Comparison of ENCODE assay signal across 13 mouse cellular contexts in the genomic region with DNA sequence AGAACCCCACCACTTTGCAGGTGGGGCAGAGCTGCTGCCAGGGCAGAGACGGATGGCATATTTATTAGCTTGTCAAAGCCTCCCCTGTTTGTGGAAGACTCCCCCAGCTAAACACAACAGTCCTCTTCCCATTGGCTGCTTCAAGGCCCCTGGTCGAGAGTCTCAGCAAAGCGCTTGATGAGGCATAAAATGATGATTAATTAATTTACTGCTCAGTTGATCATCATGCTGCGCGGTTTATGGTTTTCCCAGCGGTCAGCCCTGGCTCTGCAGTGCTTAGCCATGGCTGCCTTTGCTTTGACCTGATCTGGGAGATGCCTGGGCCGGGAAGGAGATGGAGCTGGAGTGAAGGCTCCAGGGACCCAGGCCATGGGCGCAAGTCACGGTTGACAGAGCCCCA.
A peak's percentile ranks its signal among the peaks of the same experiment; 100 is the strongest.
DNase-seq lines count a peak whose midpoint lies in the region; ATAC-seq and TF ChIP-seq lines count a peak whose summit lies in the region.
"Had no signal": no experiment of that assay in that cellular context is flagged by ENCODE, and none has a peak within 500 bp of the region (broad histone marks: within the 10 kb centered on the region; RNA-seq: fewer than 3 reads in every experiment).

No protein-coding gene starts in this region.

- H3K9me3 ChIP-seq in kidney, postnatal 0 days (replicated peaks; ENCODE audit: low read length) = no peaks in the 10 kb centered on the region
- H3K9me3 ChIP-seq in hindbrain, embryonic 13.5 days = no peaks in the 10 kb centered on the region
- no peaks in the 10 kb centered on the region for H3K9me3 ChIP-seq in neural tube, embryonic 15.5 days (replicated peaks)
- H3K9me3 ChIP-seq: embryonic facial prominence, embryonic 10.5 days; lung, embryonic 15.5 days had no signal

- no peak overlapping the region for H3K27ac ChIP-seq in kidney, postnatal 0 days
- no peak overlapping the region for H3K27ac ChIP-seq in hindbrain, embryonic 13.5 days
- no peak overlapping the region for H3K27ac ChIP-seq in neural tube, embryonic 15.5 days (replicated peaks)
- H3K27ac ChIP-seq: embryonic facial prominence, embryonic 10.5 days; lung, embryonic 15.5 days had no signal

- ATAC-seq in kidney, postnatal 0 days (replicated peaks; ENCODE audit: low FRiP score, low read depth) = peak; percentile 84
- ATAC-seq in hindbrain, embryonic 13.5 days (ENCODE audit: low FRiP score) = peak; percentile 95
- peak; percentile 63 for ATAC-seq in neural tube, embryonic 15.5 days (ENCODE audit: low FRiP score)

- H3K4me1 ChIP-seq in kidney, postnatal 0 days (replicated peaks; ENCODE audit: insufficient read depth, low read length) = no peaks in the 10 kb centered on the region
- peaks cover 15% of the 10 kb centered on the region for H3K4me1 ChIP-seq in hindbrain, embryonic 13.5 days (replicated peaks)
- H3K4me1 ChIP-seq in neural tube, embryonic 15.5 days = peaks cover 9% of the 10 kb centered on the region
- H3K4me1 ChIP-seq: lung, embryonic 15.5 days; megakaryocyte, embryonic 14.5 days had no signal

- peak; percentile 25; the same call in 1 of the 2 replicates for TF ChIP-seq CTCF in kidney, postnatal 0 days (IDR thresholded peaks at IDR 0.05; ENCODE audit: low read depth)

- peak; percentile 58 for DNase-seq in kidney, postnatal 0 days (ENCODE audit: low spot score)
- DNase-seq in kidney, postnatal 36 days = no peak
- peak; percentile 56 for DNase-seq in embryo, embryonic 10.5 days (ENCODE audit: low spot score)
- DNase-seq in frontal cortex, adult 2 months (ENCODE audit: extremely low spot score in 1 of 2, low spot score in 1 of 2) = no peak
- DNase-seq in right cerebral cortex, postnatal 10 days (ENCODE audit: low spot score in 2 of 2) = no peak
- DNase-seq: adrenal gland, adult 8-10 months; liver had no signal

- no peak overlapping the region for H3K4me3 ChIP-seq in kidney, postnatal 0 days (replicated peaks; ENCODE audit: low read depth, low read length)
- H3K4me3 ChIP-seq in hindbrain, embryonic 13.5 days = no peak overlapping the region
- H3K4me3 ChIP-seq in neural tube, embryonic 15.5 days (replicated peaks) = no peak overlapping the region
- H3K4me3 ChIP-seq: embryonic facial prominence, embryonic 10.5 days; lung, embryonic 15.5 days had no signal

- H3K4me2 ChIP-seq in kidney, postnatal 0 days (ENCODE audit: low read length) = no peak overlapping the region
- H3K4me2 ChIP-seq in hindbrain, embryonic 13.5 days = no peak overlapping the region
- no peak overlapping the region for H3K4me2 ChIP-seq in neural tube, embryonic 15.5 days
- H3K4me2 ChIP-seq: lung, embryonic 15.5 days had no signal

- 9% methylated on average over 9 of the region's 9 CpGs for WGBS in kidney, postnatal 0 days
- 30% methylated on average over 9 of the region's 9 CpGs for WGBS in hindbrain, embryonic 13.5 days
- WGBS in neural tube, embryonic 15.5 days = 9% methylated on average over 9 of the region's 9 CpGs

- H3K36me3 ChIP-seq in kidney, postnatal 0 days (ENCODE audit: insufficient read depth, low read length) = no peaks in the 10 kb centered on the region
- no peaks in the 10 kb centered on the region for H3K36me3 ChIP-seq in hindbrain, embryonic 13.5 days
- H3K36me3 ChIP-seq in neural tube, embryonic 15.5 days = no peaks in the 10 kb centered on the region
- H3K36me3 ChIP-seq: embryonic facial prominence, embryonic 10.5 days; lung, embryonic 15.5 days had no signal

- no peaks in the 10 kb centered on the region for H3K27me3 ChIP-seq in kidney, postnatal 0 days (ENCODE audit: insufficient read depth, low read length)
- peaks cover 41% of the 10 kb centered on the region for H3K27me3 ChIP-seq in hindbrain, embryonic 13.5 days
- peaks cover 18% of the 10 kb centered on the region for H3K27me3 ChIP-seq in neural tube, embryonic 15.5 days (replicated peaks)
- H3K27me3 ChIP-seq: CH12.LX; lung, embryonic 15.5 days; megakaryocyte, embryonic 14.5 days had no signal

- no peak overlapping the region for H3K9ac ChIP-seq in kidney, postnatal 0 days (ENCODE audit: low read depth, low read length)
- no peak overlapping the region for H3K9ac ChIP-seq in hindbrain, embryonic 13.5 days
- H3K9ac ChIP-seq in neural tube, embryonic 15.5 days (replicated peaks) = no peak overlapping the region
- H3K9ac ChIP-seq: lung, embryonic 15.5 days had no signal

Comparison
In these comparisons a context has a peak if more than half of its experiments do, and no peak if none do; other contexts are left out.
1. DNase-seq: peak in kidney, postnatal 0 days (single experiment) and embryo, embryonic 10.5 days (single experiment); none in kidney, postnatal 36 days (0 of 2), frontal cortex, adult 2 months (0 of 2) and right cerebral cortex, postnatal 10 days (0 of 2).
2. Peak in every context shown above with its lines, with median percentiles within 50 percentile points of each other: ATAC-seq.